Mouse (Mus musculus): ENCODE data around the gene Zfp128.

GRCm38 (mm10) chr7:12880036-12880435 lies 941 bp upstream of the Zfp128 start:
- TF ChIP-seq CTCF (IDR thresholded peaks at IDR 0.05; ENCODE audit: low read depth) (no peak), EP300 (IDR thresholded peaks at IDR 0.05; ENCODE audit: low read depth) (no peak)

Data from liver, embryonic 14.5 days (tissue).